Mouse (Mus musculus) forebrain, embryonic 10.5 days (tissue): Measurements from ENCODE around the gene Vmn2r-ps130. TPM values are rescaled to one million over a fixed set of nuclear protein-coding genes. Genes with fewer than 3 reads are reported as not detected.
"Not testable (repeated sequence)": the region's sequence is repeated elsewhere in the genome, so short reads cannot be mapped to it uniquely, and the experiment has no call there.

Experiments
- DNase-seq: peaks from one replicate; pipeline ENCODE4 v3.0.0-alpha.2; 2017; ENCODE audit warnings: low spot score; ENCODE audit errors: extremely low spot score
- H3K27ac ChIP-seq: fragments of 300-500 bp; sonication (generic); 2 replicates; pipeline ENCODE4 v1.5.1; 2016; ENCODE audit warnings: mild to moderate bottlenecking
- H3K27me3 ChIP-seq: fragments of 300-500 bp; sonication (generic); 2 replicates; pipeline ENCODE4 v1.6.1; 2016; ENCODE audit warnings: mild to moderate bottlenecking; ENCODE audit not compliant: poor library complexity, severe bottlenecking
- H3K36me3 ChIP-seq: fragments of 300-500 bp; sonication (generic); replicated peaks from 2 replicates; pipeline ENCODE4 v1.6.1; 2016; ENCODE audit warnings: mild to moderate bottlenecking, moderate library complexity
- H3K4me1 ChIP-seq: fragments of 300-500 bp; sonication (generic); 2 replicates; pipeline ENCODE4 v1.6.1; 2016
- H3K4me3 ChIP-seq: fragments of 300-500 bp; sonication (generic); 2 replicates; pipeline ENCODE4 v1.5.1; 2016; ENCODE audit warnings: mild to moderate bottlenecking, moderate library complexity
- H3K9me3 ChIP-seq: fragments of 300-500 bp; sonication (generic); 2 replicates; pipeline ENCODE4 v1.6.1; 2016; ENCODE audit warnings: mild to moderate bottlenecking, moderate library complexity
- WGBS: fragments of 180-500 bp; shearing (Covaris S2); methylation state at CpG from one replicate; pipeline ENCODE4 v1.1.7; 2016; 5-methylcytosine and 5-hydroxymethylcytosine counted together
- polyA plus RNA-seq: library from polyadenylated mRNA; unstranded; fragments of >200 nt; fragmentation: Nextera tagmentation; extraction: Ambion mirVana; gene quantifications from 2 replicates; pipeline ENCODE4 v1.2.1, GENCODE M21; 2016

Gene Vmn2r-ps130
- polyA plus RNA-seq, result not detected in 2 replicates

GRCm38 (mm10) chr17:23060866-23061265, at the start of gene Vmn2r-ps130:
Vmn2r-ps130 (plus strand) TSS chr17:23061166.
- not testable (repeated sequence) for H3K4me1 ChIP-seq, H3K27ac ChIP-seq, H3K36me3 ChIP-seq, H3K27me3 ChIP-seq, H3K4me3 ChIP-seq, DNase-seq, H3K9me3 ChIP-seq
- no CpG with 5 or more reads among the region's 1 CpGs for WGBS

Other genes starting within 250 kb of the Vmn2r-ps130 start
- 19.2 and 20.1 TPM in 2 replicates for gene Zfp945, start 194.0 kb upstream of the Vmn2r-ps130 start, polyA plus RNA-seq
- gene Vmn2r113, start 118.2 kb upstream of the Vmn2r-ps130 start, polyA plus RNA-seq, result not detected in 2 replicates
- 12.5 TPM in 2 replicates for gene Zfp40, start 132.1 kb downstream of the Vmn2r-ps130 start, polyA plus RNA-seq